Mouse (Mus musculus): ENCODE measurements around the gene Degs2. TPM values are rescaled to one million over a fixed set of nuclear protein-coding genes. Genes with fewer than 3 reads are reported as not detected.
"Not testable (repeated sequence)": the region's sequence is repeated elsewhere in the genome, so short reads cannot be mapped to it uniquely, and the experiment has no call there.

The Degs2 gene
- polyA plus RNA-seq, 1 experiment from 2014 or later: 35.2 TPM

DNA sequence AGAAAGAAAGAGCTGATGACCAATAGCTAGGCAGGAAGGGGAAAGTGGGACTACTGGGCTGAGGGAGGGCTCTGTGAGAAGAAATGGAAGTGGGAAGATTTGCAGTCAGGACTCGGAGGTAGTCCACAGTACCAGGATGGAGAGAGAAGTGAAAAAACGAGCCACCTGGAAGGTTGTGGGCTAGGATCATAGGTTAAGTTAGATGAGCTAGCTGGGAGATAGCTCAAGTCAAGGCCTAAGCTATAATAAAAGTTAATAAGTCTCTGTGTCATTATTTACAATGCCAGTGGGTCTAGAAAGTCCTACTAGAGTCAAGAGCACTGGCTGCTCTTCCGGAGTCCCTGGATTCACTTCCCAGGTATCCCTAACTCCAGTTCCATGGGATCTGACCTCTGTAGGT, 16.4 kb upstream of the Degs2 start:
- Histone ChIP-seq H3K9me3 (no peaks in the 10 kb centered on the region), H3K36me3 (no peaks in the 10 kb centered on the region), H3K4me1 (no peaks in the 10 kb centered on the region), H3K27me3 (replicated peaks) (no peaks in the 10 kb centered on the region), H3K27ac (no peak overlapping the region), H3K4me3 (replicated peaks) (no peak overlapping the region), H3K9ac (no peak overlapping the region), H3K4me2 (no peak overlapping the region)
- no peak for ATAC-seq (ENCODE audit: insufficient read depth, low FRiP score, low read depth)
- 77% methylated on average over 3 of the region's 3 CpGs for WGBS

DNA sequence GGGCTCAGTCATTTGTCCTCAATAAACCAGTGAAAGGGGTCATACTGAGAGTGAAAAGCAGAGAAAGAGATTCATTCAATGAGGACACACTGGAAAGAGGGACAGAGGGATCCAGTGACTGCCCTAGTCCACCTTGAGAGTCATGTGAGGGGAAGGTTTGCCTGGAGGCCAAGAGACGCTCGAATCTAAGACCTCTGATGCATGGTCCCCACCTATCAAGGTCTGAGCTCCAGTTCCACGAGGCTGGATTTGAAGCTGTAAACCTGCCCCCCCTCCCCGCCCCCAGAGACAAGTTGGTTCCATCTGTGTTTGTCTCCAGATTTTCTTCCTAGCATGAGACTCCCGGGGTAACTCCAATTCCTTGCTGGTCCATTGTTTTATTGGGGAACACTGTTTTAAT, 13.7 kb upstream of the Degs2 start:
- no peak overlapping the region for H3K4me3 ChIP-seq (replicated peaks)
- no peaks in the 10 kb centered on the region for H3K9me3 ChIP-seq
- H3K9ac ChIP-seq: no peak overlapping the region
- peaks cover 3% of the 10 kb centered on the region; the same call in 1 of the 2 replicates for H3K4me1 ChIP-seq
- no peak overlapping the region for H3K27ac ChIP-seq
- H3K27me3 ChIP-seq (replicated peaks): no peaks in the 10 kb centered on the region
- no peaks in the 10 kb centered on the region for H3K36me3 ChIP-seq
- 83% methylated on average over 5 of the region's 5 CpGs for WGBS
- ATAC-seq (ENCODE audit: insufficient read depth, low FRiP score, low read depth): no peak
- no peak overlapping the region for H3K4me2 ChIP-seq

GRCm38 (mm10) chr12:108713972-108714371, 11.9 kb upstream of the Degs2 start:
- not testable (repeated sequence) for H3K27ac ChIP-seq; H3K36me3 ChIP-seq; H3K27me3 ChIP-seq (replicated peaks); H3K9ac ChIP-seq; H3K4me2 ChIP-seq; ATAC-seq (ENCODE audit: insufficient read depth, low FRiP score, low read depth); H3K4me1 ChIP-seq; H3K4me3 ChIP-seq (replicated peaks); H3K9me3 ChIP-seq
- WGBS: 93% methylated on average over 14 of the region's 14 CpGs

GRCm38 (mm10) chr12:108712481-108712880, 10.4 kb upstream of the Degs2 start:
- Histone ChIP-seq H3K9me3 (no peaks in the 10 kb centered on the region), H3K9ac (no peak overlapping the region), H3K4me1 (peaks cover 6% of the 10 kb centered on the region; the same call in 1 of the 2 replicates), H3K4me3 (replicated peaks) (no peak overlapping the region), H3K4me2 (no peak overlapping the region), H3K36me3 (no peaks in the 10 kb centered on the region), H3K27me3 (replicated peaks) (no peaks in the 10 kb centered on the region), H3K27ac (no peak overlapping the region)
- no peak for ATAC-seq (ENCODE audit: insufficient read depth, low FRiP score, low read depth)
- WGBS: 76% methylated on average over 4 of the region's 4 CpGs

GRCm38 (mm10) chr12:108710861-108711615, 8.9 kb upstream of the Degs2 start:
- H3K27ac ChIP-seq: peak overlapping the region; percentile 69
- peaks cover 6% of the 10 kb centered on the region; the same call in 1 of the 2 replicates for H3K4me1 ChIP-seq
- H3K9me3 ChIP-seq: no peaks in the 10 kb centered on the region
- no peaks in the 10 kb centered on the region for H3K36me3 ChIP-seq
- H3K4me2 ChIP-seq: 0 out of 2 replicates have a peak overlapping the region, but pooled peaks have one; percentile 25
- H3K9ac ChIP-seq: no peak overlapping the region
- peak; percentile 89 for ATAC-seq (ENCODE audit: insufficient read depth, low FRiP score, low read depth)
- no peaks in the 10 kb centered on the region for H3K27me3 ChIP-seq (replicated peaks)
- WGBS: 62% methylated on average over 9 of the region's 9 CpGs
- H3K4me3 ChIP-seq (replicated peaks): no peak overlapping the region; the same call in 1 of the 2 replicates

GRCm38 (mm10) chr12:108709964-108710765, 8.1 kb upstream of the Degs2 start:
- ATAC-seq (ENCODE audit: insufficient read depth, low FRiP score, low read depth): no peak
- Histone ChIP-seq H3K4me1 (peaks cover 6% of the 10 kb centered on the region; the same call in 1 of the 2 replicates), H3K36me3 (no peaks in the 10 kb centered on the region), H3K4me3 (replicated peaks) (no peak overlapping the region), H3K9me3 (no peaks in the 10 kb centered on the region), H3K27ac (peak overlapping the region; percentile 51; the same call in 1 of the 2 replicates), H3K4me2 (0 out of 2 replicates have a peak overlapping the region, but pooled peaks have one; percentile 25), H3K27me3 (replicated peaks) (no peaks in the 10 kb centered on the region), H3K9ac (no peak overlapping the region)
- 72% methylated on average over 6 of the region's 6 CpGs for WGBS

- Histone ChIP-seq H3K4me2 (no peak overlapping the region), H3K27ac (0 out of 2 replicates have a peak overlapping the region, but pooled peaks have one; percentile 51), H3K4me1 (peaks cover 6% of the 10 kb centered on the region; the same call in 1 of the 2 replicates), H3K9ac (no peak overlapping the region), H3K27me3 (replicated peaks) (no peaks in the 10 kb centered on the region), H3K9me3 (no peaks in the 10 kb centered on the region), H3K4me3 (replicated peaks) (no peak overlapping the region), H3K36me3 (no peaks in the 10 kb centered on the region)
- 74% methylated on average over 6 of the region's 6 CpGs for WGBS
- ATAC-seq (ENCODE audit: insufficient read depth, low FRiP score, low read depth): no peak
These were observed 7.3 kb upstream of the Degs2 start for GRCm38 (mm10) chr12:108709386-108709785.

GRCm38 (mm10) chr12:108706129-108706528, 4.0 kb upstream of the Degs2 start:
- H3K4me1 ChIP-seq: peaks cover 14% of the 10 kb centered on the region
- no peak overlapping the region for H3K27ac ChIP-seq
- peaks cover 16% of the 10 kb centered on the region for H3K27me3 ChIP-seq (replicated peaks)
- H3K4me3 ChIP-seq (replicated peaks): no peak overlapping the region
- H3K4me2 ChIP-seq: no peak overlapping the region
- 42% methylated on average over 7 of the region's 7 CpGs for WGBS
- no peaks in the 10 kb centered on the region for H3K36me3 ChIP-seq
- no peak overlapping the region for H3K9ac ChIP-seq
- no peak for ATAC-seq (ENCODE audit: insufficient read depth, low FRiP score, low read depth)
- H3K9me3 ChIP-seq: no peaks in the 10 kb centered on the region

GRCm38 (mm10) chr12:108705486-108705885, 3.4 kb upstream of the Degs2 start:
- H3K4me3 ChIP-seq (replicated peaks): no peak overlapping the region
- H3K9me3 ChIP-seq: no peaks in the 10 kb centered on the region
- H3K4me1 ChIP-seq: peaks cover 14% of the 10 kb centered on the region
- H3K27me3 ChIP-seq (replicated peaks): peaks cover 20% of the 10 kb centered on the region
- no peak overlapping the region for H3K4me2 ChIP-seq
- no peak for ATAC-seq (ENCODE audit: insufficient read depth, low FRiP score, low read depth)
- H3K27ac ChIP-seq: no peak overlapping the region
- no peak overlapping the region for H3K9ac ChIP-seq
- 77% methylated on average over 6 of the region's 6 CpGs for WGBS
- H3K36me3 ChIP-seq: no peaks in the 10 kb centered on the region

GRCm38 (mm10) chr12:108701221-108701620, 894 bp downstream of the Degs2 start:
- Histone ChIP-seq H3K9ac (no peak overlapping the region), H3K4me3 (replicated peaks) (peak overlapping the region; percentile 36; the same call in 1 of the 2 replicates), H3K9me3 (no peaks in the 10 kb centered on the region), H3K36me3 (no peaks in the 10 kb centered on the region), H3K27me3 (replicated peaks) (peaks cover 20% of the 10 kb centered on the region), H3K4me2 (peak overlapping the region; percentile 56; the same call in 1 of the 2 replicates), H3K27ac (no peak overlapping the region), H3K4me1 (peaks cover 12% of the 10 kb centered on the region; the same call in 1 of the 2 replicates)
- ATAC-seq (ENCODE audit: insufficient read depth, low FRiP score, low read depth): no peak
- WGBS: 44% methylated on average over 2 of the region's 2 CpGs

GRCm38 (mm10) chr12:108700037-108700436, 2.1 kb downstream of the Degs2 start:
- Histone ChIP-seq H3K4me1 (peaks cover 12% of the 10 kb centered on the region; the same call in 1 of the 2 replicates), H3K4me3 (replicated peaks) (no peak overlapping the region), H3K27me3 (replicated peaks) (peaks cover 20% of the 10 kb centered on the region), H3K4me2 (peak overlapping the region; percentile 22; the same call in 1 of the 2 replicates), H3K9me3 (no peaks in the 10 kb centered on the region), H3K27ac (peak overlapping the region; percentile 89), H3K36me3 (no peaks in the 10 kb centered on the region), H3K9ac (no peak overlapping the region)
- WGBS: 54% methylated on average over 5 of the region's 5 CpGs
- no peak for ATAC-seq (ENCODE audit: insufficient read depth, low FRiP score, low read depth)

GRCm38 (mm10) chr12:108699576-108699975, 2.5 kb downstream of the Degs2 start:
- Histone ChIP-seq H3K9ac (no peak overlapping the region), H3K27me3 (replicated peaks) (peaks cover 20% of the 10 kb centered on the region), H3K4me1 (peaks cover 12% of the 10 kb centered on the region; the same call in 1 of the 2 replicates), H3K4me3 (replicated peaks) (no peak overlapping the region), H3K36me3 (no peaks in the 10 kb centered on the region), H3K4me2 (peak overlapping the region; percentile 22; the same call in 1 of the 2 replicates), H3K27ac (peak overlapping the region; percentile 89), H3K9me3 (no peaks in the 10 kb centered on the region)
- WGBS: 71% methylated on average over 10 of the region's 10 CpGs
- no peak for ATAC-seq (ENCODE audit: insufficient read depth, low FRiP score, low read depth)

Measured in stomach, embryonic 15.5 days (tissue).